Mouse (Mus musculus): Measurements from ENCODE around the gene Fbll1. TPM values are rescaled to one million over a fixed set of nuclear protein-coding genes. Genes with fewer than 3 reads are reported as not detected.

Fbll1 gene
- total RNA-seq, 2 experiments from 2014 or later, result not detected

DNA sequence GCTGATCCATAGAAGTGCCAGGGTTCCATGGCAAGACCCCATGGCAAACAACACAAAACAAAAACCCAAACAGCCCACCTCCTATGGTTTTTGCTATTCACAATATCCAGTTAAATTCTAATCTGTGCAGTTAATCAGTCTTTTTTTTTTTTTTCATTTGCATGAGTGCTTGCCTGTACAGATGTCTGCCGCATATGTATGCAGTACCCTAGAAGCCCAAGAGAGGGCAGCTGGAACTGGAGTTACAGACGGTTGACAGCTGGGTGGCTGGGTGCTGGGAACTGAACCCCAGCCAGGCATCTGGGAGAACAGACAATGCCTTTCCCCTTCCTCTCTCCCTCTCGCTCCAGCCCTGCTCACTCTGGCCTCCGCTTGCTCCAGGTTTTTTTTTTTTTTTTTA lies 14.1 kb downstream of the Fbll1 start:
- ATAC-seq (ENCODE audit: poor library complexity, severe bottlenecking), result no peak

DNA sequence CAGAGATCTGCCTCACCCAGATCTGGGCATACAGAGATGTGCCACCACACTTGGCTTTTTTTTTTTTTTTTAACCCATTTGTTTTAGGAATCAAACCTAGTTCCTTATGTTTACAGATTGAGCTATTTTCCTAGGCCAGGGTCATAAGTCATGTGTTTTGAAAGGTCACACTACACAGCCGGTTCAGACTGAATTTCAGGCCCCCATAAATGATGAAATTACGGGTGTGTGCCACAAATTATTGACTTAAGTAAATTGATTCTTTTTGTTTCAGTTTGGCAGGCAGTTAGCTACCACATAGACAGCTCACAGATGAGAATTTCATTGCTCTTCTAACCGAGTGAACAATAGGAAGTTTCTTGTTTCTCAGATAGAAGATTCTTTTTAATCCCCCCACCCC lies 14.7 kb downstream of the Fbll1 start:
- no peak for ATAC-seq (ENCODE audit: poor library complexity, severe bottlenecking)

DNA sequence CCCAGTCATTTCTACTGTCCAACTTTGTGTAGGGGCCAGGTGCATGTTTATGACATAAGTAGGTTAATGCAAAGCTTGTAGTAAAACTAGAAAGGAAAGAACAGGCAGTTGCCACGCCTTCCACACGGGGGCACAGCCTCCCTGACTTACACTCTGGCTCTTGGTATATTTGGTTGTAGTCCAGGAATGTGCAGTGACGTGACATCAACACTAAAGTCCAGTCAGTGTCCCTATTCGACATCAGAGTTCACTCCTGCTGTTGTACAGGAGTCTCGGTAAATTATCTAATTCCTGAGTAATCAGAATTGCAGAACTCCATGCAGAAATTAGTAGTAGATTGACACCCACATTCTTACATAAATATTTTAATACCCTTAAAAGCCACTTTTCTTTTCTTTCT lies 15.6 kb downstream of the Fbll1 start:
- no peak for ATAC-seq (ENCODE audit: poor library complexity, severe bottlenecking)

DNA sequence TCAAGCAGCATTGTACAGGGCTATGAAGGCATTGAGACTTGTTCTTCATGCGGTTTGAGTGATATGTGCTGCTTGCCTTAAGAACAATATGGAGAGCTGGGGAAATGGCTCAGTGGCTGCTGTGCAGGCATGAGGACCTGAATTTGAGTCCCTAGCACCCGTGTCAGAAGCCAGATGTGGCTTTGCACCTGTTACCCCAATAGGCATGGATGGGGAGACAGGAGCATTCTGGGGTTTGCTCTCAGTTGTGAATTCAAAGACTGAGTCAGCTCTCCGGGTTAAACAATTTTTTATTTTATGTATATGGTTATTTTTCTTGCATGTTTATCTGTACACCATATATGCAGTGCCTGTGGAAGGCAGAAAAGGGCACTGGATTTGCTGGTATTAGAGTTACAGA lies 16.2 kb downstream of the Fbll1 start:
- no peak for ATAC-seq (ENCODE audit: poor library complexity, severe bottlenecking)

DNA sequence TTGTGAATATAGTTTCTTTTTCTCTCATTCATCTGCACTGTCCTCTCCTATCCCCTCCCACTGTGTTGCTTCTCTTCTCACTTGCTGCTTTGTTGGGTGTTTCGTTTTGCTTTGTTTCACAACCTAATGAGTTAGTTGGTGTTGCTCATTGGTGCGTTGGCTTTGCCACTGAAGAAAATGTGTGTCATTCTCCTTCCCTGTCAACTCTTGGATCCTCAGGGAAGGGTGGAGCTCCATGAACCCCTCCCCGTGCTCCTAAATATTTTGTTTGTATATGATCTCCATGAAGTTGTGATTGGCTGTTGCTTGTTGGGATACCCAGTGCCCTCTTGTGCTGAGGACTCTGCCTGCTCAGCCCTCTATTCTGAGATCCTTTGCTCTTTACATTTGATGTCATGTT lies 18.3 kb downstream of the Fbll1 start:
- no peak for ATAC-seq (ENCODE audit: poor library complexity, severe bottlenecking)

DNA sequence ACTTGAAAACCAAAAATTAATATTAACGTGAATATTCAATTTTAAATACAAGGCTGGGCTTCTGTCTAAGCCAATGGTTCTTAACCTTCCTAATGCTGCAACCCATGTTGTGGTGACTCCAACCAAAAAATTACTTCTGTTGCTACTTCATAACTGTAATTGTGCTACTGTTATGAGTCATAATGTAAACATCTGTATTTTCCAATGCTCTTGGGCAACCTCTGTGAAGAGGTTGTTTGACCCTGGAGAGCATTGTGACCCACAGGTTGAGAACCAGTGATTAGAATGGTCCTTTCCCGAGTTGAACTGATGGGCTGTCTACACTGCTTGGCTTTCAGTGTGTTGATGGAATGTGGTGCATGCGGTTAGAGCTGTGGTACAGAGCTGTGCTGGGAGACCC lies 22.2 kb downstream of the Fbll1 start:
- ATAC-seq (ENCODE audit: poor library complexity, severe bottlenecking), result no peak

DNA sequence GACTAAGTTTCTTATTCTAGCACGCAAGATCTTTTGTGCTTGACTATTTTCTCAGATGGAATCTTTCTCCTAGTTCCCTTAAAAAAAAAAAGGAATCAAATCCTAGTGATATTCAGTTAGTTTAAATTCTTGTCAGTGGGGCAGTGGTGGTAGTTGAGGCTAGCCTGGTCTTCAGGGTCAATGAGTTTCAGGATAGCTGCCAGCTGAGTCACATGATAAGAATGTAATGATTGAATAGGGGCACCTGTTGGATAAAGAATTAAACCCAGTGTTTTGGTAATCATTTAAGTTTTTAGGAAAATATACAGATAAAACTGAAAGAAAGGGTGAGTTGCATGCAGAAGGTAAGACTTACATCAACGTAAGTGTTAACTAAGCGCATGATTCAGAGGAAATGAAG lies 23.1 kb downstream of the Fbll1 start:
- ATAC-seq (ENCODE audit: poor library complexity, severe bottlenecking), result no peak

DNA sequence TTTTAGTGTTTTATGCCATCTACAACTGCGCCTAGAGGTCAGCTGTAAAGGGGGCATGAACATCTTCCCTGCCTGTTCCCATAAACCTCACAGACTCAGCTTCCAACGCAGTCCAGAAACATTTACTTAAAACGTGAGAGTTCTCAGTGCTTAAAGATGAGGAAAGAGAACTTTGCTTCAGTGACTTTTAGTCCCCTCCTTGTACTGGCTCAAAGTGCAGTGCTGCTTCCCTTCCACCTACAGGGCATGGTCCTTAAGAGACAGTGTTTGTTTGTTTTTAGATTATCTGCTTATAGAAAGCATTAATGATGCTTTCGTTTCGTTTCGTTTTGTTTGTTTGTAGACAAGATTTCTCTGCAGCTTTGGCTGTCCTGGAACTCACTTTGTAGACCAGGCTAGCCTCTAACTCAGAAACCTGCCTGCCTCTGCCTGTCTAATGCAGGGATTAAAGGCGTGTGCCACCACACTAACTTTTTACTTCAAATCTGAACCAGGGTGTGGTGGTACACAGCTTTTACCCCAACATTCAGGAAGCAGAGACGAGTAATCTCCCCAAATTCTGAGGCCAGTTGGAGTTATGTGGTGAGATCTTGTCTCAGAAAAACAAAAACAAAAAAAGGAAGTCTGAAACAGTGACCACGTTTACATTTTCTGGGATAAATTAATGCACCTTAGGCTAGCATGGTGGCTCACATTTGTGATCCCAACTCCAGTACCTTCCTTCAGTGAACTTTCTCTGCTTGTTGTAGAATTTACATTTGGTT lies 27.8 kb downstream of the Fbll1 start:
- ATAC-seq (ENCODE audit: poor library complexity, severe bottlenecking), result no peak

DNA sequence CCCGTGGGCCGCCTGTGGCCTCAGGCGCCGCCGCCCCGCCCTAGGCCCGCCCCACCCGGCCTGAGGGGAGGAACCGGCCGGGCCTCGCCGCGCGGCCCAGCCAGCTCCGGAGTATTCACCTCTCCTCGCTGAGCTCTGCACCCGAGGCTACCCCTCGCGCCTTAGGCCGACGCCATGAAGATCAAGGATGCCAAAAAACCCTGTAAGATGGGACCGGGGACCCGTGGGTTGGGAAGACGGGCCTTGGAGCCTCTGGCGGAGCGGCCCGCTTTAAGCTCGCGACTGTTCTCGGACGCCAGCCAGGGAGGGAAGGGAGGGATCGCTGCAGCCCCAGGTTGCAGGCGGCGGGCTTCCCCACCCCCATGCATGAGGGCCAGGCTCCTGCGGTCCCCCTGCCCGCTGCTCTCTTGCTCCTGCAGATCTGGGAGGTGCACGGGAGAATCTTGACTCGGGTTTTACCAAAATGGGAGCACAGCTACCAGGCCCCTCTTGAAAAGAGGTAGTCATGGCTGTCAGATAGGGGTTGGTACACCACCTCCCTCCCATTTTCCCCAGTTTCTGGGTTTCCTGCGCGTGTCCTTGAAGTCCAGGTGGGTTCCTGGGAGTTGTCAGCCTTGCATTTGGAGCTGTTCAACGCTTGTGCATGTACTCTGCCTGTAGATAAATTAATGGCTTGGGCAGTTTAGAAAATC lies 28.8 kb downstream of the Fbll1 start:
- peak; percentile 72 for ATAC-seq (ENCODE audit: poor library complexity, severe bottlenecking)

DNA sequence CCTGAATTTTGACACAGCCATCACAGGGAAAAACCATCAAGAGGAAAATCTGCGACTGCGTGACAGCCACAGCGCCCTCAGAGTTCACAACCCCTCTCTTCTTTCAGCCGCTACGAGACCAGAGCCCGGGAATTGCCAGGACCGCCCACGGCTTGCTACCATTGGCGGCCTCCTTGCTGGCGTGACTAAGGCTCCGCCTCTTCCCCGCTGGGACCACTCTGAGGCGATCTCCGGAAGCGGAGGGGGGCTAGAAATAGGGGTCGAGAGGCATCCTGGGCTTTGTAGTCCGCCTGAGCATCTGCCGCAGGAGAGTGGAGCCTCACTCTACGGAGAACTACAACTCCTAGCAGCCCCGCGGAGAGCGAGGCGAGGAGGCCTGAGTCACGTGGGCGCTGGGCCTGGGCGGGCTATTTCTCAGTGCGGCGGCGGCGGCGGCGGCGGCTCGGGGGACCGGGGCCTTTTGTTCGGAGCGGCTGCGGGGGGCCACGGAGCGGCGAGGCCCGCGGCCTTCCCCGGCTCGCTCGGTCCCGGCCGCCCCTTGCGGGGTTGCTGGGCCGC lies 29.4 kb downstream of the Fbll1 start, which contains the start of gene Pank3:
Gene Pank3, plus strand, starts transcription at position 297 of the 558 bp plus-strand sequence.
- ATAC-seq (ENCODE audit: poor library complexity, severe bottlenecking), result peak; percentile 96

DNA sequence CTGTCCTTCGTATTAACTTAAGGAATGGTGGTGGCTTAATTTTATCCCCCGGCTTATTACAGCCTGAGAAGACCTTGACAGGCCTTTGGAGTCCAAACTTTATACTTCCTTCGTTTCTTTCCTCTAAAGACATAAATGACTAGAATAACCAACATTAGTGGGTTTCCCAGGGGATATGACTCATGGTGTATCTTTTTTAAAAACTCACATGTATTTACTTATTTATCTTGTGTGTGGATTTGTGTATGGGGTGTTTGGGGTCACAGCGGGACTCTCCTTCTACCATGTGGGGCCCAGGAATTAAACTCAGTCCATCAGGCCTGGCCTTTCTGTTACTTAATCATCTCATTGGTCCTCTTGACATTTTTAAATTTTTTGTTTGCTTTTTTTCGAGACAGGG lies 31.8 kb downstream of the Fbll1 start:
- ATAC-seq (ENCODE audit: poor library complexity, severe bottlenecking), result no peak

DNA sequence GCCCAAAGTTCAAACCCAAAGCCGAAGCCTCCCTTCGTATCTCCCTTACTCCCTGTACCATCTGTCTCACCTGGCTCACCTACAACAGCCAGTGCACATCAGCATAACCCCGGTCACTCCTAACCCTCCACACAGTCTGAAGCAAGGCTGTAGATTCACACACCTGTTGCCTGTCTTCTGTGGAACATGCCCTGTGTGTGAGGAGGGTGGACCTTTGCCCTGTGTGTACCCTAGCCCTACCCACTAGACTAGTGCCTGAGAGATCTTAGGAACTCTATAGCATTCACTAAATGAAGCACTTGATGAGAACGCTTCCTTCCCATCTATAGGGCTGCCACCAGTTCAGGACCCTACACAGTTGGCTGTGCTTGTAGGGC lies 38.1 kb downstream of the Fbll1 start:
- no peak for ATAC-seq (ENCODE audit: poor library complexity, severe bottlenecking)

DNA sequence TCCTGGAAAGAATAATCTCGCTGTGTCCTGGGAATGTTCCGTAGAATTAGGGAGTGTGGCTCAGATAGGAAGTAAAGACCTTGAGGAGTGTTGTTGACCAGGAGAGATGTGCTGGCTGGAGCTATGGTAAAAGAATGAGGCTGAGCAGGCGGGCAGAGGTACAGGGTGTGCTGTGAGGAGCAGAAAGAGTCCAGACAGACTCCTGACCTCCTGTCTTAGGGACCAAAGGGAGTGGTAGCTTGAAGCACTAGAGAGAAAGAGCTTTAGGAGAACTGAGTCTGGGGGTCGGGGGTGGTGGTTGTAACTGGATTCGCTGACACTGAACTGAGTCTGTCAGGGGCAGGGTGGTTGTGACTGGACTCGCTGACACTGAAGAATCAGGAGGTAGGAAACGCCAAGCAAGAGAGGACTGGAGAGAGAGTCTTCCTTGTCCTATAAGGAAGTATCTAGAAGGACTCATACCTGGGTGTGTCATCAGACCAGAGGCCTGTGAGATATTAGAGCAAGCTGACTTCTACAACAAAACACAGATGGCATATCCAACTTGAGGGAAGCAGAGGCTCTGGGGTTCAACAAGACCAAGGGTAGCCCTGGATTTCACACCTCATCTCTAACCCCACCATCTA lies 38.6 kb downstream of the Fbll1 start:
- ATAC-seq (ENCODE audit: poor library complexity, severe bottlenecking), result no peak

DNA sequence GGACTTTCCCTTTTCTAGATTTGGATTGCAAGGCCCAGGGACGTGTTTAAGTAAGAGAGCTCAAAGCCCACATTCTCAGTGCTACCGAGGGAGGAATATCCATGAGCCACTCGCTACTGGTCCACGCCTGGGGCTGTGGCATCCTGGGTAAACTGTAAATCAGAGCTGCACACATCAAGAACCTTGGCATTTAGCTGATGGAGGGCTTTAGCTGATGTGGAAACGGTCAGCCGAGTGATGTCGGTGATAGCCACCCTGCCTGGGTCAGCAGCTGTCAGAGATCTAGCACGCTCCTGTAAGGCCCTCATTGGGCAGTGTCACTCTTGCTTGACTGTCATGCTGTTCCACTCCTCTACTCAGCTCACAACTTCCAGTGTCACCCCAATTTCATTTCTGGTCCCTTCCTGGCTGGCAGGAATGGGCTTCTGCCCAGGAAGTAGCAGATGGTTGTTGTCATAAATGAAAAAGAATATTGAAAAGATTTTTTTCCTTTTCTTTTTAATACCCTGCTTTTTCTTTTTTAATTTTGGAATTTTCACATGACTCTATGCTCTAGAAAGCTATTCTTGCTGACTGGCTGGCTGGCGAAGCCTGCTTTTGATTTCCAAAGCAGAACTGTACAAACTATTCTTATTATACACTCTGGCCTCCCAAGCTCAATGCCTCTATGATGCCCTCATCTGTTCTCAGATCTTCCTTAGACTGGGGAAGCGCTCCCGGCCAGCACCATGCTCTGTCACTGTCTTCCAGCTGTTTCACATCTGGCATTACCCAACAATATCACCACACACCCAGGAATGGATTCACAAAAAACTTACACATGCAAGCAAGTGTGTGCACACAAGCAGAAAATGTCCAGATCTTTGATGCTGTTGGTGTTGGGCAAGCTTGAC lies 42.0 kb downstream of the Fbll1 start:
- ATAC-seq (ENCODE audit: poor library complexity, severe bottlenecking), result no peak

DNA sequence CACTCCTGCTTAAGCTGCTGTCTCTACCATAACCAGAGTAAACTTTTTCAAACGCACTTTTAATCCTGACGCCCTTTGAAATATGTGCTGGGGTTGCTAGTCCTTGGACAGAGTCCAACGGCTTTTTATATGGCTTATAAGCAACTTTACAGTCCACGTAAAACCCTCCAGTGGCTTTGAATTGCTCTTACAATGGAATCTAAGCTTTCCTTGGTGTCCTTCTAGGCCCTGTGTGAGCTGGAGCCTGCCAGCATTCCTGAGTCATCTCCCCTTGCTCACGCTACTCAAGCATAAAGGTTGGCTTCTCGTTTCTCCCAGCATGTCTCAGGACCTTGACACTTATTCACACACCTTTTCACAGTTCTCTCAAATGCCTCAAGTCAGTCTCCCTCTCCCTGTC lies 43.1 kb downstream of the Fbll1 start:
- ATAC-seq (ENCODE audit: poor library complexity, severe bottlenecking), result no peak

DNA sequence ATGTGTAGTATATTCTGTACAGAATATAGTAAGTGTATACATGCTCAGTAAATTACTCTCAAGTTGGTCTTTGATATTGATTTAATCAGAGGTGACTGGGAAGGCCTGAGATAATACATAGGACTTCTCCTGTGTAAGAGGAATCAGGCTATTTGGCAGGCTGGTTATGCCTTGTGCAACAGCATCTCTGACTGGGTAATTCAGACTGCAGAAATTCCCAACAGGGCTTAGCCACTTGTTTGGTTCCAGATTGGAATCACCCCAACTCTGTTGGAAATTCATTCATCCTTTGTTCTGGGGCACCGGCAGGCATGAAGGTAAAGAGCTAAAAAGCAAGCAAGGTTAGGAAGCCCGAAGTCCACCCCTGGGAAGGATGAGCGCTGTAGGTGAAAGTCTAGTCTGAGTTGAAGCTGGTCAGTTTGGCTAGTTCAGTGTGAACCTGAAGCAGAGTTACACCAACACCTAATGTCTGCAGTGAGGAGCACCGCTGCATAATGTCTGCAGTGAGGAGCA lies 43.7 kb downstream of the Fbll1 start:
- no peak for ATAC-seq (ENCODE audit: poor library complexity, severe bottlenecking)

DNA sequence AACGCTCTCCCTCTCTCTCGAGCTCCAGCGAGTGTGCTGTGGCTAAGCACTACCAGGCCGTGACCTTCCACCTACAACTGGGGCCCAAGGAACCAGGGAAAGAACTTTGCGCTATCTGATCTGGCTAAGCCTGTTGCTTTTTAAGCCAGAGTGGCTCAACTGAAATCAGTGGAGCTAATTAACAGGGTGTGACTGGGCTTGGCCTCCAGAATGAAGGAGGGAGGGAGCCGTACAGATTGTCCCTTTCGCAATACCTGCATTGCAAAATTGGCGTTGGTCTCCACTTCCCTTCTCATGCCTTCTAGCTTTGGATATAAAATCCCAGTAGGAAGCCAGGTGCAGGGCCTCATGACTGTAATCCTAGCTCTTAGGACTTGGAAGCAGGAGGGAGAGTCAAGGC lies 48.1 kb downstream of the Fbll1 start:
- peak; percentile 97 for ATAC-seq (ENCODE audit: poor library complexity, severe bottlenecking)
